Mouse (Mus musculus): ENCODE results near the gene Gper1.
A peak's percentile ranks its signal among the peaks of the same experiment; 100 is the strongest.

Gene Gper1

DNA sequence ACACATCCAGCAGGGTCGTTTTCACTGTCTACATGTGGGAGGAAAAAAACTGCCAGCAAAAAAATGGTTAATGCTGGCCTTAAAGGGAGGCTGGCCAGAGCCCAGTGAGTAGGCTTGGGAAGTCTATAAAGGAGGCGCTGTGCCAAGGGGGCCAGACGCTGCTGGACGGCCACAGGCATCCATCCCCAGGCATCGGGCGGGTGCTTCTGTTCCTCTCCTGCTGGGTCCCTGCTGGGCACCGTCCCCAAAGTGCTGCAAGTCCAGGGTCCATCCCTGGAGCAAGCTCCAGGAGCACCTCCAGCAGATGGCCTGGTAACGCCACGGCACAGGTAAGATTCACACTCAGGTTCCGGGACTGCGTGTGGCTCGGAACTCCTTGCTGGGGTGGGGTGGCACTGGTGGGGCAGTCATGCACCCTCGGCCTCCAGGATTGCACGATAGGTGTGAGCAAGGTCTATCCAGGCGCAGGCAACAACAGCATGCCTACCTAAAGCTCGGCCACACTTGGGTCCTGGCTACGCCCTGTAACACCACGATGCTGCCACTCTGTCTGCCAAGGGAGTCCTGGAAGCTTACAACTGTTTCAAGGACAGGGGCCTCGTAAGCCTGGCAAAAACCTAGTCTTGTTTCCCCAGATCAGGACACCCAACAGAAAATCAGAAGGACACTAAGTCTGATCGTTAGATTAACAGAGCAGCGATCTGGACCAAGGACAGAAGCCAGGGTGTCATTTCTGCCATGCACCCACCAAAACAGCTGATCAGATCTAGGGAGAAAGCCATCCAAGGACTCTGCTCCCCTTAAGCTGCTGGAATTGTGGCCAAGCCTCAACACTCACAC lies at the start of gene Gper1:
Gene Gper1, plus strand, starts transcription at position 126 of the 840 bp plus-strand sequence.
- DNase-seq (ENCODE audit: extremely low spot score, low spot score) = no peak

DNA sequence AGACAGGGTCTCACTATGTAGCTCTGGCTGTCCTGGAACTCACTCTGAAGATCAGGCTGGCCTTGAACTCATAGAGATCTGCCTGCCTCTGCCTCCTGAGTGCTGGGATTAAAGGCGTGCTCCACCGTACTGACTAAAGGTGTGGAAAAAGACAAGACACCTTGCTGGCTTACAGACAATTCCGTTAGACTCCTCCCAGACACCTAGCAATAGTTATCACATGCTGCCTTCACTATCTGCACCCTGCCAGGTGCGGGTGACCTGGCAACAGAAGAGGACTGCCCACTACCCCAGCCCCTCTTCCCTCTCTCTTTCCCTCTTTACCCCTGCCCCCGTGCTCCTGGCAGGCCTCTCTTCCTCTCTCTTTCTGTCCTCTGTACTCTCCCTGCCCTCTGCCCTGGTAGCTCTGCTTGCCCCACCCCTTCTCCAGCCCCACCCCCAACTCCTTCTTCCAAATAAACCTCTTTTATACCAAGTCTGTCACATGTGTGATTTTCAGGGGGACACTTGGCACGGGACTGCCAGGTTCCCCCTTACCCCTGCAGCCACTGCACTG lies 49.0 kb upstream of the Gper1 start:
- DNase-seq (ENCODE audit: extremely low spot score, low spot score) = no peak

DNA sequence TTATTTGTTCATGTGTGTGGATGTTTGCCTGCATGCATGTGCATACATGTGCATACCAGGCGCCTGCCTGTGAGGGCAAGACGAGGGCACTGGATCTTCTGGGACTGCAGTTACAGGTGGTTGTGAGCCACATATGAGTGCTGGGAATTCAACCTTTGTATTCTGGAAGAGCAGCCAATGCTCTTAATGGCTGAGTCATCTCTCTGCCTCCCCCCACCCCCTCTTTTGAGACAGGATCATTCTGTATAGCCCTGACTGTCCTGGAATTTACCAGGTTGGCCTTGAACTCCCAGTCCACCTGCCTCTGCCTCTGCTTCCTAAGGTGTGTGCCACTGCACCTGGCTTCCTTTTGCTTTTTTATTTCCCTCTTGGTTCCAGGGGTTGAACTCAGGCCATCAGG lies 48.1 kb upstream of the Gper1 start:
- DNase-seq (ENCODE audit: extremely low spot score, low spot score) = no peak

DNA sequence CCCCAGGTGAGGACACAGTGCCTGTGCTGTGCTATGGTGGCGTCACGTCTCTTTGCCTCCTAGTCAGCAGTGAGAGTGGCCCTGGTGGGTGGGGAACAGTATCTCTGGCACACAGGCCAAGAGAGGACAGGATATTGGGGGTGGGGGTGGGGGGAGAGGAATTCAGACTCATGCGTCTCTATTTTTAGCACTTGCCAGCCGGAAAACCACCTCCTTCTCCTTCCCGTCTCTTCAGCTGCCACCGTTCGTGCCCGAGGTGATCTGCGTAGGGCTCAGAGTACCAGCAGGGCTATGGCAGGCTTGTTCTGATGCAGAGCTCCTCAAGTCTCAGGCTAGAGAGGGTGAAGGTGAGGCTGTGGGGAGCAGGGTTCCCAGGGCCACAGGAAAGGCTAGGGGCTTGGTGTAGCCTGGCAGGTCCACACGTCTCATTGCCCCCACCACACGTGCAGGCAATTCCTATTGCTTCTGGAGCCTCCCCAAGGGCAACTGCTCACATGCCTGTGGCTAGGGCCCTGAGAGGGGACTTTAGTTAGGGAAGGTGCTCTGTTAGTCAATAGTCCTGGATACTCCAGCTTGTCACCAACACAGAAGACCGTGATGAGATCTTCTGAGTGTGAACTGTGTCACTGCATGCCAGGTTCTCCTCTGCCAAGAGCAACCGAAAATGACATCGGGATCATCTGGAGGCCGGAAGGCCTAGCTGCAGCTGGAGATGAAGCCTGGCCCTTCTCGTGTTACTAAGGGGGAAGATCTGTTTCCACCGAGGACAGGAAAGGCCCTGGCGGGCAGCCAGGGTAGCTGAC lies 45.3 kb upstream of the Gper1 start, which contains the start of gene Gpr146:
Gene Gpr146, plus strand, starts transcription at position 230 of the 803 bp plus-strand sequence.
- no peak for DNase-seq (ENCODE audit: extremely low spot score, low spot score)

DNA sequence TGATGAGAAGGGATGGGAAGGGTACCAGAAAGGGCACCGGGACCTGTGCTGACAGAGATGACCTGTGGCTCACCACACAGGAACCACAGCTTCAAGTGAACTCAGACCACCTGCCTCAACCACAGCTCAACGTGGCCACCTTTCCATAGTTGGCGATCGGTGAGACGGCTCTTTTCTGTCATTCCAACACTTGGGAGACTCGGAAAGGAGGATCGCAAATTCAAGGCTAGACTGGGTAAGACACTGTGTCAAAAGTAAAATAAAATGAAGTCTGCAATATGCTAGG lies 44.7 kb upstream of the Gper1 start:
- DNase-seq (ENCODE audit: extremely low spot score, low spot score) = no peak

DNA sequence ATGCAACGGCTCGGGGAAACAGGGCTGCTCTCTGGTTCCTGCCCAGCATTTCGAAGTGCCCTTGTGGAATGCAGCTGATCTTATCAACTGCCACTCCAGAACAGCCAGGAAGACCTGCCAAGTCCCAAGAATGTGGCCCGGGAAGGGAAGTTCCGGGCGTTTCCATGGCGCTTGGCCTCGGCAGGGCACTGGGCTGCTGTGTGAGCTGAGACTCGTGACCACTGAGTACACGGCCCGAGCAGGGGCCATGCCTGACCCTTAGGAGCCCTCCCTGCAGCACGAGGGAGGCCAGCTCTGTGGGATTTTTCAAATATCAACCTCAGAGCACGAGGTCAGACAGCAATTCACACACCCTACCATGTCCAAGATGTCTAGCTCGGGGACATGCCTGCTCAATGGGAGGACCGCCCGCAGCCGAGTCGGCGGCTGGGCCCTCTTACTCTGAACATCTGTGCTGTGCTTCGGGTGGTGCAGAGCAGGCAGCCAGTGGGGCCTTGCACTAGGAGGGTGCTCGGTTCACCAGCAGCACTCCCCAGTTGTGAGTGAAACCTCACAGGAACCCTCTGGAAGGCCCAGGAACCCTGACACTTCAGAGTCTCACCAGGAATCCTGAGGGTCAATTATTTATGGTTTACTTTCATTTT lies 43.8 kb upstream of the Gper1 start:
- DNase-seq (ENCODE audit: extremely low spot score, low spot score) = no peak

DNA sequence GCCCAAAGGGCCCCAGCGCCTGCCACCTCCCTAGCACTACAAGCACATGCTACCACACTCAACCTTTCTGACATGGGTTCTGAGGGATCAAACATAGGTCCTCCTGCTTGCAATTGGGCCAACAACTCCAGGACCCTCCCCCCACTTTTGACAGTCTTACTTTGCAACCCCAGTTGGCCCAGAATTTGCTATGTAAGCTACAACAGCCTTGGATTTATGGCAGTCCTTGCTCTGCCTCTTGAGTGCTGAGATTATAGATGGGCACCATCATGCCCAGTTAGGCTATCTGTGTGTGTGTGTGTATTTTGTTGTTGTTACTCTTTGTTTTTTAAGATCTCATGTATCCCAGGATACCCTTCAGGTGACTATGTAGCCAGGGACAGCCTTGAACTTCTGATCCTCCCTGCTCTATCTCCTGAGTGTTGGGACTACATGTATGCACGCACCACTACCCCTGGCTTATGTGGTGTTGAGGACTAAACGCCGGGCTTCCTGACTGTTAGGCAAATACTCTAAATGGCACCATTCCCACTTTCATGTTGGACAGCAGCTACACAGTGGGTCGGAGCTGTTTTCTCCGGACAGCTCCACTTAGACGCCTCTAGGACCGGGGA lies 43.1 kb upstream of the Gper1 start:
- no peak for DNase-seq (ENCODE audit: extremely low spot score, low spot score)

DNA sequence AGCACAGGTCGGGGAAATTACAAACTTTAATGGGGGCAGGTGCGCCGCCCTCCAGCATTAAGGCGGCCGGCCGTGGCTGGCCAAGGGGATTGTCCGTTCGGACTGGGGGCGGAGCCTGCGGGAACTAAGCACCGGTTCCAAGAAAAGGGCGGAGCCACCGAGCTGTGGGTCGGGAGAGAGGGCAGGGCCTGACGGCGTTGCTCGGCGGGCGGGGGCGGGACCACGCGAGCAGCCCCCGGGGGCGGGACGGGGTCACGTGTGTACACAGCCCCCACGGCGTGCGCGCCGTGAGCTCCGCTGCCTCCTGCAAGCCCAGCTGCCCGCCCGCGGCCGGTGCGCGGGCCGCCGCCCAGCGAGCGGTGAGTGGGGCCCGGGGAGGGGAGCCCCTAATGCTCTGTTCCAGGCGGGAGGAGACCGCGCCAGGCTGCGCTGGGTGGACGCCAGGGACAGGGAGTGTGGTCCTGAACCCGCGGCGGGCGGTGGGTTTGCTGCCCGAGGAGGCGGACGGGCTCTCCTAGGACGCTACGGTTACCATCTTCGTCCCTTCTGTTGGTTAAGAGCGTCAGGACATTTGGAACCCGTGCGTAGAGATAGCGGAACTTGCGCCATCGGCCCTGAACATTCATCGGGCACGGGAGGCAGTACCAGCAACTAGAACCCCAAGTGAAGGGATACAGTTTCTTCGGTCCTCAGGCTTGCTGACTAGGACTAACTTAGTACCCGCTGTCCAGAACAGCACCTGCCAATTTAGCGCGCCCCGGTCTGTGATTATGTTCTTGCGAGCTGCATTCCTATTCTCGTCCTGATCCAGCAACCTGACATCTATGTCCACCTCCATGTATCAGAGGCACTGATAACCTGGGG lies 42.3 kb upstream of the Gper1 start:
- peak; percentile 81 for DNase-seq (ENCODE audit: extremely low spot score, low spot score)

DNA sequence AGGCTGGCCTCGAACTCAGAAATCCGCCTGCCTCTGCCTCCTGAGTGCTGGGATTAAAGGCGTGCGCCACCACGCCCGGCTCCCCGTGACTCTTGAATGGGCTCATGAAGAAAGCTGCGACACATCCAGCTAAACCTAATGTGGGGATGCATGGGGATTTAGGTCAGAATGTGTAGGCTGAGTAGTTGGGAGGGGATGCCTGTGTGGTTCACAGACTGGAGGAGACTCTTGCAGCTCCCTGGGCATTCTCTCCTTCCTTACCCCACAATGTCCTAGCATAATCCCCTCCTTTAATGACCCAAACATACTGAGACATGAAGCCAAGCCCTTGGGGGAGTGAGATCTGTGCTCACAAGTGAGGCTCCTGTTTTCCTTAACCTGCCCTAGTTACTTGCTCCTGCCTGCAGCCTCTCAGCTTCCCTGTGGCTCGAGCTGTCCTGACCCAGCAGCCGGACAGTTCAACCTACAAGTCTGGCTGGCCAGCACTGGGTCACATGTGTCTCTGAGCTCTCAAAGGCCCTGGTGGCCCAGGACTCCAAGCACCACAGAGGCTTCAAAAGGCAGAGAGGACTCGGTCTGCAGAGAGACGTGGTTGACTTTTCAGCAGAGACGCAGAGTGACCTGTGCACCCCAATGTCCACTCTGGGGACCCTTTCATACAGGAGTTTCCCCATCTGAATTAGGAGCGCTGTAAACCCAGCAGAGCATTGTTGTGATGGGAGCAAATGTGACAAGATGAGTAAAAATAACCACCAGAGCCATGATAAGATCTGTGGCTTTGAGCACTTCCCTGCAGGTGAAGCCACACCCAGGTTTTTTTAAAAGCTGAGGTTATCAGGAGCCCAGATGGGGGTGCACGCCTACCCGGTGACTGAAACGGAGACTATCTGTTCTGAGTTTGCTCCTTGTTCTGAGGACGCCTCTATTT lies 41.1 kb upstream of the Gper1 start:
- no peak for DNase-seq (ENCODE audit: extremely low spot score, low spot score)

DNA sequence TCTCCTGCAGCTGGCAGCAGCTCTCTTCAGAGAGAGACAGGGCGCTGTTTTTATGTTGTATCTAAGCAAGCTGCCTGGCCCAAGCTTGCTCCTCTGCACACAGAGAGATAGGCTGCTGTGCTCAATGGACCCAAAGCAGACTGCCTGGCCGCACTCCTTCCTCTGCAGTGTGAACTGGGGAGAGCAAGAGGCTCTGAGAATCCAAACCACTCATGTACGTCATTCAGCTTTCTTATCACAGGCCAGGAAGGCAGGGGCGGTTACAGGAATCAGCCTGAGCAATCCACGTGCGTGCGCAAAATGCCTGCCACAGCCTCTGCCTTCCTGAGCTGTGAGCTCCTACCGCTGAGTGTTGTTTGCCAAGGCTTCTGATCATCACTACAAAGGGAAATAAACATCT lies 40.2 kb upstream of the Gper1 start:
- DNase-seq (ENCODE audit: extremely low spot score, low spot score) = no peak

DNA sequence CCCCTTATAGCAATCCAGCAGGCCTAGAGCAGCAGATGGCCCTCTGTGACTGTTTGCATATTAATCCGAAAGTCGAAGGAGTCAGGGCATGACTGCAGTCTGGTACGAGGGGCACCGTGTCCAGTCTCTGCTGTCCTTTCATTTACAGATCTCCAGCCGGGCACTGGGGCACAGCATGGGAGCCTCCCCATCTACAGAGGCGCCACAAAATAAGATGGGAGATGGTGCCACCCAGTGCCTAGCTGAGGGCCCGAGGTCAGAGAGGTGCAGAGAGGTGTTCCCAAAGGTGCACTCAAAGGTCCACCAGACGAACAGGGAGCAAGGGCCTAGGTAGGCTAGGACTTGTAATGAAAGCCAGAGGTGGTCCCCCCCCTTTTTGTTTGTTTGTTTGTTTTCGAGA lies 39.7 kb upstream of the Gper1 start:
- no peak for DNase-seq (ENCODE audit: extremely low spot score, low spot score)

DNA sequence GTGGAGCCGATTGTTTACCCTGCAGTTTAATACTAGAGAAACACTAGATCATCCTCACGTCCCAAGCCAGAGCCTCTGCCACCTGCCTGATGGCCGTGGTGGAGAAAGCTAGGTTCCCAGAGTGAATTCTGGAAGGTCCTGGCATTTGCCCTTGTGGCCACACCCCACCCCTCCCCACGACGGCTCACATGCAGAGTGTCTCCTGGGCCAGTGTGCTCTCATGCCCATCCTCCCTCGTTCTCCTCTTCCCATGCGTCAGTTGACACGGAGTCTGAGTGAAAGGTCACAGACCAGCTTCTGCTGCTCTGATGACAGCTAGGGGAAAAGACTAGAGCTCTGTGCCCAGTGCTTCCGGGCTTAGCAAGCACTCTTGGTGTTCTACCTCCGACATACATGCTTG lies 38.4 kb upstream of the Gper1 start:
- DNase-seq (ENCODE audit: extremely low spot score, low spot score) = no peak

DNA sequence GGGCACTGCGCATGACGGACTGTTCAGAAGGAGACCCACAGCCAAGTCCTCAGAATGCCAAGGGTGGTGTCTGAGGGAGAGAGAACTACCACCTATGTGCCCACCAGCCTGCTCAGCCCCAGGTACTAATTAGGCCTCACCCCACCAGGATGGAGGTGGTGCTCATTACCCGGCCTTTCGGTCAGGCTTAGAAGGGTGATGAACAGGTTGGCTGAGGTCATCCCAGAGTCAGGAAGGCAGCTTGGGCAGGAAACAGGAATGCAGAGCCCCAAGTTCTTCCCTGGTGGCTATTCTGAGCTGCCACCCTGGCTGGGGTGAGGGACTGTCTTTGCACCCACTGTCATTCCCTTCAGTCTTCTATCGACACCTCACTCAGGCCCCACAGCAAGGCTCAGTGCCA lies 36.9 kb upstream of the Gper1 start:
- no peak for DNase-seq (ENCODE audit: extremely low spot score, low spot score)

DNA sequence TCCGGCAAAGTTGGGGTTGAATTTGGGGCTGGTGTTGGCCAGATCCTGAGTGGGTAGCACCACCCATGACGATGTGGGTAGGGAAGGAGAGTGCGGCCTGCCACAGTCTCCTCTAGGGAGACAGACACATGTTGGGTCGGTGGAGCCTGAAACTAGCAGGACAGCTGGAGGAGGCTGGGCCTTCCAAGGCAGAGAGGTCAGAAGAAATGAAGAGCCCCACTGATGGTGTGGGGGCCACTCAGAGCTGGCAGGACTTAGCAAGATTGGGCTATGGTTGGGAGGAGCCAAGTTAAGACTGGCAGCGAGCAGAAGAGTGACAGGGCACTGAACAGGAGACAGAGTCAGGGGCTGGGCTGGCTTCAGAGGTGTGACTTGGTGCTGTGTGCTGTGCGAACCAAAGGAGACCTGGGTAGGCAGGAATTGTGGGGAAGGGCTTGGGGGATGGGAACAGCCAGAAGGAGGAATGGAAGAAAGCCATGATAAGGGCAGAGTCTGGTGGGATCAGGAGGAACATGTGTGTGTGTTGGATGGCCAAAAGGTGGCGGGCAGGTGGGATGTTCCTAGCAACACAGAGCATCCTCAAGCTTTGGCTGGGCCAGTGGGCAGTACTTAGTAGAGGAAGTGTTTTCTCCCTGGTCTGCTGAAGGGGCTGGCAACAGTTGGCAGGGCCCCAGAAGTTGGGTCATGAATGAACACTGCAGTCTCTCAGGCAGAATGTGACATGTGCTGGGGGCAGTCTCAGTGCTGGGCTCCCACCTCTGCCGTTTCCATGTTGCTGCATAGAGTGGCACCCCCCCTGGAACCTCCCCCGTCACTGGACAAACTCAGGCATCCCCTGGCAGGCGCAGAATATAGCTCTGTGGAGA lies 35.4 kb upstream of the Gper1 start:
- DNase-seq (ENCODE audit: extremely low spot score, low spot score) = no peak

DNA sequence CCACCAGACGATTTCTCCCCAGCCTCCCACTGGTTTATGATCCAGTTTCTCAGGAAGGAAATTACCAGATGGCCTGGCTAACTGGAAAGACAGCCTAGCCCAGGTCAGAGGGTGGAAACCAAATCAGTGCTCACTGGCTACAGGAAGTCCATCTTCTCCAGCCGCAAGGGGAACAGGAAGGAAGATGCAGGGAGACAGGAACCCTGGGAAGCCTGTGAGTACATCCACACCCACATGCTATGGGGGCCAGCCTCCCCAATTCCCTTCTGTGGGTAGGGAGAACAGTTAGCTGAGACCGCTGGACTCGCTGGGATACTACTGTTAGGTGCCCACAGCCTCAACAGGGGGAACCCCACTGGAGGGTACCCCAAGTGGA lies 34.8 kb upstream of the Gper1 start:
- no peak for DNase-seq (ENCODE audit: extremely low spot score, low spot score)

DNA sequence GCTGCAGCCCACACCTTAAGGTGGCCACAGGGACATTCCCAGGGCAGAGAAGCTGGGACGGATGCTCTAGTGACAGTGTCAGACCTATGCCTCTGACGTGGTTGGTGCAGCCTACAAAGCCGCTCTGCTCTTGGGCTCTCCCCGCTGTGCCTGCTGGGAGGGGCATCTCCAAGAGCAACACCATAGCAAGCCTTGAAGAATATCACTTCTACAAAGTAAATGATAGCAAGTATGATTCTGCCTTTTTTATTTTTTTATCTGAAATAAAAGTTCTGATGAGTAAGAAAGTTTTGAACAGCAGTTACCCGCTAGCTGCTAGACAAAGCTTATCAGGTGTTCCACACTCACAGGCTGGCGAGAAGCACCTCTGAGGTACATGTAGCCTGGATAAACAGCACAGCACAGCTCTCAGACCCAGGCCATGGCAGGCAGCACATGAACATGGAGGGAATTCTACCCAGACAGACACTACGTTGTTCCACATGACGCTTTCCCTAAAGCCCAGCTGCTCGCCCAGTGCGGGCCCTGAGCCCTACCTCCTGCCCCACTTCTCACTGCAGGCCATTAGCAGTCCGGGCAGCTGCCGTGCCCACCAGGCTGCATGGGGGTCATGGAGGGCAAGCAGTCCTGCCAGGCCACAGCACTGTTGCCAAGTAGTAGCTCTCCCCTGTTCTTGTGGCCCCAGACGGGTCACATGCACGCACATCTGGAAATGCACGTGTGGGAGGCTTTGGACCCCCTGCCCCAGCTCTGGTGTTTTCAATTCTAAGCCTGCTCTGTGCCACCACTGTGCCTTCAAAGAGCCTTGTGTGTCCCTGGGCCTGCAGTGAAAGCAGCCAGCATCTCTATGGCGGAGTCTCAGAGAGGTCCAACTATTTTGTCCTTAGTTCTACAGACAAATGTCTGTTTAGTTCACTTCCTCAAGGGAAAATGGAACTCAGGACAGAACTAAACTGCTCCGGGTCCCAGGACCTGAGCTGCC lies 34.0 kb upstream of the Gper1 start:
- peak; percentile 33 for DNase-seq (ENCODE audit: extremely low spot score, low spot score)

DNA sequence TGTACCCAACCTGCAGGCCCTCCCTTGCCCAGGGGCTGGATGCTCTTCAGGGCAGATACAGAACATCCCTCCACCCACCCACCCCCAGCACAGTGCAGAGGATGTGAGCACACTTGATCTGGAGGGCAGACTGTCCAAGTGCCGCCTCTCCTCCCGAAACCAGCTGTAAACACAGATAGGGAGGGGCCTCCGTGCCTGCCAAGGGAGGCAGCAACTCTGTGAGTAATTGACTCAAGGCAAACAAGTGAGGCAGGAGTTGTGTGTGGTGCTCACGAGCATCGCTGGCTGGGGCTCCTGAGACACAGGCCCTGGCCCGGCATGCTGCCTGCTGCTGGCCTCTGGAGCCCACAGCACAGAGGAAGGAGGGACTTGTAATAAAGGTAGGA lies 33.3 kb upstream of the Gper1 start:
- peak; percentile 36 for DNase-seq (ENCODE audit: extremely low spot score, low spot score)

Measured in neural tube, embryonic 10.5 days (tissue).